Comparison of ENCODE assay signal across 7 mouse cellular contexts in genomic region chr14:25371661-25372060, GRCm38 (mm10).
DNase-seq lines count a peak whose midpoint lies in the region; ATAC-seq and TF ChIP-seq lines count a peak whose summit lies in the region.

No protein-coding gene starts in this region.

- H3K9ac ChIP-seq in forebrain, postnatal 0 days: no peak overlapping the region
- H3K9ac ChIP-seq in hindbrain, embryonic 12.5 days: no peak overlapping the region
- no peak overlapping the region for H3K9ac ChIP-seq in neural tube, embryonic 15.5 days (replicated peaks)

- ATAC-seq in activated CD4-positive, CD25-positive, alpha-beta regulatory T cell, adult 4 months: peak; percentile 24
- peak; percentile 68 for ATAC-seq in cerebellum, adult (ENCODE audit: insufficient number of reproducible peaks, low FRiP score, low TSS enrichment)
- ATAC-seq in forebrain, postnatal 0 days: peak; percentile 93
- peak; percentile 76 for ATAC-seq in hindbrain, embryonic 12.5 days (ENCODE audit: low FRiP score)
- ATAC-seq in neural tube, embryonic 15.5 days (ENCODE audit: low FRiP score): peak; percentile 76

- 12% methylated on average over 4 of the region's 4 CpGs for WGBS in forebrain, postnatal 0 days
- WGBS in hindbrain, embryonic 12.5 days: 37% methylated on average over 4 of the region's 4 CpGs
- WGBS in neural tube, embryonic 15.5 days: 38% methylated on average over 4 of the region's 4 CpGs

- H3K4me2 ChIP-seq in forebrain, postnatal 0 days (ENCODE audit: low read depth): no peak overlapping the region
- H3K4me2 ChIP-seq in hindbrain, embryonic 12.5 days (replicated peaks): no peak overlapping the region
- no peak overlapping the region for H3K4me2 ChIP-seq in neural tube, embryonic 15.5 days

- no peaks in the 10 kb centered on the region for H3K27me3 ChIP-seq in forebrain, postnatal 0 days (ENCODE audit: insufficient read depth, low read length)
- no peaks in the 10 kb centered on the region for H3K27me3 ChIP-seq in hindbrain, embryonic 12.5 days
- no peaks in the 10 kb centered on the region for H3K27me3 ChIP-seq in neural tube, embryonic 15.5 days (replicated peaks)

- no peaks in the 10 kb centered on the region for H3K9me3 ChIP-seq in forebrain, postnatal 0 days (ENCODE audit: low read length)
- peaks cover 6% of the 10 kb centered on the region; the same call in 1 of the 2 replicates for H3K9me3 ChIP-seq in hindbrain, embryonic 12.5 days (replicated peaks)
- no peaks in the 10 kb centered on the region for H3K9me3 ChIP-seq in neural tube, embryonic 15.5 days (replicated peaks)

- H3K4me3 ChIP-seq in forebrain, postnatal 0 days (ENCODE audit: low read depth, low read length): no peak overlapping the region
- no peak overlapping the region for H3K4me3 ChIP-seq in hindbrain, embryonic 12.5 days
- H3K4me3 ChIP-seq in neural tube, embryonic 15.5 days (replicated peaks): no peak overlapping the region

- no peak for TF ChIP-seq CTCF in forebrain, postnatal 0 days (IDR thresholded peaks at IDR 0.05; ENCODE audit: low read depth)

- peak; percentile 61 for DNase-seq in forebrain, postnatal 0 days
- peak; percentile 60 to 71 for DNase-seq in layer of hippocampus, postnatal 36 days
- no peak for DNase-seq in thymus, postnatal 14 days

- H3K4me1 ChIP-seq in forebrain, postnatal 0 days (ENCODE audit: insufficient read depth): no peaks in the 10 kb centered on the region; the same call in 1 of the 2 replicates
- H3K4me1 ChIP-seq in hindbrain, embryonic 12.5 days: peaks cover 35% of the 10 kb centered on the region
- H3K4me1 ChIP-seq in neural tube, embryonic 15.5 days: peaks cover 27% of the 10 kb centered on the region

- H3K27ac ChIP-seq in forebrain, postnatal 0 days (ENCODE audit: low read depth, low read length): no peak overlapping the region; the same call in 1 of the 2 replicates
- H3K27ac ChIP-seq in hindbrain, embryonic 12.5 days: peak overlapping the region; percentile 66
- peak overlapping the region; percentile 49 for H3K27ac ChIP-seq in neural tube, embryonic 15.5 days (replicated peaks)

- H3K36me3 ChIP-seq in forebrain, postnatal 0 days (ENCODE audit: insufficient read depth): no peaks in the 10 kb centered on the region; the same call in 1 of the 2 replicates
- H3K36me3 ChIP-seq in hindbrain, embryonic 12.5 days: peaks cover 6% of the 10 kb centered on the region; the same call in 1 of the 2 replicates
- H3K36me3 ChIP-seq in neural tube, embryonic 15.5 days: no peaks in the 10 kb centered on the region

Comparison
In these comparisons a context has a peak if more than half of its experiments do, and no peak if none do; other contexts are left out.
1. ATAC-seq: peak in every context shown above with its lines; median percentile 93 in forebrain, postnatal 0 days; 76 in hindbrain, embryonic 12.5 days; 76 in neural tube, embryonic 15.5 days; 68 in cerebellum, adult; 24 in activated CD4-positive, CD25-positive, alpha-beta regulatory T cell, adult 4 months.